Mouse (Mus musculus) sigmoid colon, adult 10 weeks (tissue): ENCODE results near the gene Fam198b. TPM values are rescaled to one million over a fixed set of nuclear protein-coding genes. Genes with fewer than 3 reads are reported as not detected.

Experiments used
- polyA plus RNA-seq: library from polyadenylated mRNA; stranded (reverse); fragments of 350-450 nt; fragmentation: Illumina TruSeq; extraction: RNeasy Lipid Tissue Mini Kit (QIAGEN cat#74804); gene quantifications from one replicate; pipeline ENCODE4 v1.2.3, GENCODE M21; 2014; ENCODE audit warnings: low read depth, low replicate concordance

The Fam198b gene
- 24.1 TPM for polyA plus RNA-seq

GRCm38 (mm10) chr3:79884305-79884704 is at the start of gene Fam198b:
Gene Fam198b (plus strand): TSS chr3:79884533.

DNA sequence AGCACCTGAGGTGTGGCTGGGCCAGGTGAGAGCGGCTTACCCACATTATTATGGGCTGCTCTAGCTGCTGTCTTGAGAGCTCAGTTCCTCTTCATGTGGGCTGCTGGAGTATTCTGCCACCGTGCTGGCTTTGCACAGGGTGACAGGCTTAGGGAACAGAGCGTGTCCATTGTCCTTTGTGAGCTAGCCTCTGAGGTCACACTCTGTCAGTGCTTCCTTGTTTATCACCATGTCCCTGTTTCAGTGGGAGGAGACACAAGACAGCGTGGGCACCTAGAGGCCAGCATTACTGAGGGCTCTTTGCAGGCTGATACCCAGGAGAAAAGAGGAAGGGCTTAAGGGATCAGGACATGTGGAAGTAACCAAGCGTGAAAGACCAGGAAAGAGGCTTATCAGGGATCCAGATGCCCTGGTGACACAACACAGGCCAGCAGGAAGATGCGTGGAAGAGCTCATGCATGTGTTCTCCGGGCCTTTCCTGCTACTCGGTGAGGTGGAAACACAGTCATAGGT is 31.6 kb upstream of the Fam198b start, which contains the start of gene Tmem144:
Tmem144 (minus strand) TSS at position 120 of the 513 bp plus-strand sequence.

Other genes starting within 250 kb of the Fam198b start
- 0.09 TPM for gene Rxfp1, start 146.7 kb upstream of the Fam198b start, polyA plus RNA-seq
- 8.7 TPM for gene Tmem144, start 31.8 kb upstream of the Fam198b start, polyA plus RNA-seq